Mouse (Mus musculus) ES-Bruce4 (cell line): ENCODE measurements around the gene Srrm4. TPM values are rescaled to one million over a fixed set of nuclear protein-coding genes. Genes with fewer than 3 reads are reported as not detected.

Experiments used
- H3K27ac ChIP-seq: 2 replicates; pipeline ENCODE4 v1.5.1; 2012; ENCODE audit warnings: low read length, inconsistent platforms; ENCODE audit not compliant: insufficient read depth
- H3K27me3 ChIP-seq: 2 replicates; pipeline ENCODE4 v1.6.1; 2012; ENCODE audit warnings: mild to moderate bottlenecking, low read length, inconsistent platforms; ENCODE audit not compliant: control insufficient read depth, poor library complexity, insufficient read depth, severe bottlenecking
- H3K36me3 ChIP-seq: 2 replicates; pipeline ENCODE4 v1.6.1; 2012; ENCODE audit warnings: inconsistent platforms, mild to moderate bottlenecking, low read length, moderate library complexity; ENCODE audit not compliant: control insufficient read depth, poor library complexity, insufficient read depth, severe bottlenecking
- H3K4me1 ChIP-seq: one replicate; pipeline ENCODE4 v1.8.1; 2011; ENCODE audit warnings: low read length; ENCODE audit not compliant: control insufficient read depth, insufficient read depth
- H3K4me3 ChIP-seq: 2 replicates; pipeline ENCODE4 v1.5.1; 2011; ENCODE audit warnings: low read depth, mild to moderate bottlenecking, low read length
- H3K9ac ChIP-seq: 2 replicates; pipeline ENCODE4 v1.6.1; 2012; ENCODE audit warnings: low read depth, mild to moderate bottlenecking, inconsistent platforms; ENCODE audit not compliant: poor library complexity, severe bottlenecking
- H3K9me3 ChIP-seq: replicated peaks from 2 replicates; pipeline ENCODE4 v1.6.1; 2012; ENCODE audit warnings: mild to moderate bottlenecking, low read length, inconsistent platforms; ENCODE audit not compliant: control insufficient read depth, poor library complexity, insufficient read depth, severe bottlenecking
- CTCF ChIP-seq: IDR thresholded peaks from one replicate; pipeline ENCODE4 v1.8.1; 2011; ENCODE audit warnings: low read depth, low read length
- EP300 ChIP-seq: IDR thresholded peaks from 2 replicates; pipeline ENCODE4 v1.6.1; 2011; ENCODE audit warnings: low read depth, low read length; ENCODE audit not compliant: insufficient read depth
- POLR2A ChIP-seq: IDR thresholded peaks from one replicate; pipeline ENCODE4 v1.8.1; 2011; ENCODE audit warnings: low read length; ENCODE audit not compliant: insufficient read depth
- polyA plus RNA-seq: library from polyadenylated mRNA; stranded (reverse); fragments of >200 nt; gene quantifications from 2 replicates; pipeline ENCODE4 v1.2.4, GENCODE M21; 2011; ENCODE audit warnings: low read depth; ENCODE audit not compliant: missing spikeins, insufficient read depth, insufficient read length

Gene Srrm4
- polyA plus RNA-seq, 1 experiment: 0.48 TPM

- Histone ChIP-seq H3K27ac (no peak overlapping the region), H3K36me3 (no peaks in the 10 kb centered on the region), H3K9me3 (no peaks in the 10 kb centered on the region), H3K9ac (no peak overlapping the region), H3K4me3 (no peak overlapping the region), H3K4me1 (no peaks in the 10 kb centered on the region), H3K27me3 (no peaks in the 10 kb centered on the region)
- TF ChIP-seq POLR2A (no peak), EP300 (no peak), CTCF (no peak)
Measured at GRCm38 (mm10) chr5:116570566-116570965, 21.1 kb downstream of the Srrm4 start.

GRCm38 (mm10) chr5:116569629-116570028 is 22.0 kb downstream of the Srrm4 start:
- Histone ChIP-seq H3K9ac (no peak overlapping the region), H3K9me3 (no peaks in the 10 kb centered on the region), H3K4me3 (no peak overlapping the region), H3K4me1 (no peaks in the 10 kb centered on the region), H3K36me3 (no peaks in the 10 kb centered on the region), H3K27me3 (no peaks in the 10 kb centered on the region), H3K27ac (no peak overlapping the region)
- TF ChIP-seq CTCF (no peak), POLR2A (no peak), EP300 (no peak)

- no peaks in the 10 kb centered on the region for H3K9me3 ChIP-seq
- no peaks in the 10 kb centered on the region for H3K36me3 ChIP-seq
- no peak for TF ChIP-seq POLR2A
- TF ChIP-seq EP300: no peak
- no peak for TF ChIP-seq CTCF
- no peaks in the 10 kb centered on the region for H3K4me1 ChIP-seq
- no peaks in the 10 kb centered on the region for H3K27me3 ChIP-seq
- H3K4me3 ChIP-seq: no peak overlapping the region
- no peak overlapping the region for H3K9ac ChIP-seq
- no peak overlapping the region for H3K27ac ChIP-seq
Measured at GRCm38 (mm10) chr5:116568050-116568449, 23.6 kb downstream of the Srrm4 start.

GRCm38 (mm10) chr5:116567298-116567697 is 24.3 kb downstream of the Srrm4 start:
- no peaks in the 10 kb centered on the region for H3K36me3 ChIP-seq
- H3K27ac ChIP-seq: no peak overlapping the region
- H3K4me1 ChIP-seq: no peaks in the 10 kb centered on the region
- H3K9ac ChIP-seq: no peak overlapping the region
- no peaks in the 10 kb centered on the region for H3K9me3 ChIP-seq
- H3K27me3 ChIP-seq: no peaks in the 10 kb centered on the region
- TF ChIP-seq CTCF (no peak), POLR2A (no peak), EP300 (no peak)
- H3K4me3 ChIP-seq: no peak overlapping the region

- no peaks in the 10 kb centered on the region for H3K27me3 ChIP-seq
- H3K36me3 ChIP-seq: no peaks in the 10 kb centered on the region
- H3K4me1 ChIP-seq: no peaks in the 10 kb centered on the region
- no peak overlapping the region for H3K27ac ChIP-seq
- H3K4me3 ChIP-seq: no peak overlapping the region
- H3K9ac ChIP-seq: no peak overlapping the region
- no peaks in the 10 kb centered on the region for H3K9me3 ChIP-seq
- TF ChIP-seq POLR2A (no peak), EP300 (no peak), CTCF (no peak)
Measured at GRCm38 (mm10) chr5:116566385-116567045, 25.1 kb downstream of the Srrm4 start.

GRCm38 (mm10) chr5:116565573-116565972 is 26.0 kb downstream of the Srrm4 start:
- H3K4me3 ChIP-seq: no peak overlapping the region
- H3K4me1 ChIP-seq: no peaks in the 10 kb centered on the region
- no peak overlapping the region for H3K27ac ChIP-seq
- TF ChIP-seq POLR2A (no peak), CTCF (no peak), EP300 (no peak)
- H3K27me3 ChIP-seq: no peaks in the 10 kb centered on the region
- H3K9me3 ChIP-seq: no peaks in the 10 kb centered on the region
- no peak overlapping the region for H3K9ac ChIP-seq
- H3K36me3 ChIP-seq: no peaks in the 10 kb centered on the region
